Mouse (Mus musculus) forebrain, embryonic 10.5 days (tissue): ENCODE data around the gene Atl1. TPM values are rescaled to one million over a fixed set of nuclear protein-coding genes. Genes with fewer than 3 reads are reported as not detected.

ENCODE experiments used
- DNase-seq: peaks from one replicate; pipeline ENCODE4 v3.0.0-alpha.2; 2017; ENCODE audit warnings: low spot score; ENCODE audit errors: extremely low spot score
- H3K27ac ChIP-seq: fragments of 300-500 bp; sonication (generic); 2 replicates; pipeline ENCODE4 v1.5.1; 2016; ENCODE audit warnings: mild to moderate bottlenecking
- H3K27me3 ChIP-seq: fragments of 300-500 bp; sonication (generic); 2 replicates; pipeline ENCODE4 v1.6.1; 2016; ENCODE audit warnings: mild to moderate bottlenecking; ENCODE audit not compliant: poor library complexity, severe bottlenecking
- H3K36me3 ChIP-seq: fragments of 300-500 bp; sonication (generic); replicated peaks from 2 replicates; pipeline ENCODE4 v1.6.1; 2016; ENCODE audit warnings: mild to moderate bottlenecking, moderate library complexity
- H3K4me1 ChIP-seq: fragments of 300-500 bp; sonication (generic); 2 replicates; pipeline ENCODE4 v1.6.1; 2016
- H3K4me3 ChIP-seq: fragments of 300-500 bp; sonication (generic); 2 replicates; pipeline ENCODE4 v1.5.1; 2016; ENCODE audit warnings: mild to moderate bottlenecking, moderate library complexity
- H3K9me3 ChIP-seq: fragments of 300-500 bp; sonication (generic); 2 replicates; pipeline ENCODE4 v1.6.1; 2016; ENCODE audit warnings: mild to moderate bottlenecking, moderate library complexity
- WGBS: fragments of 180-500 bp; shearing (Covaris S2); methylation state at CpG from one replicate; pipeline ENCODE4 v1.1.7; 2016; 5-methylcytosine and 5-hydroxymethylcytosine counted together
- polyA plus RNA-seq: library from polyadenylated mRNA; unstranded; fragments of >200 nt; fragmentation: Nextera tagmentation; extraction: Ambion mirVana; gene quantifications from 2 replicates; pipeline ENCODE4 v1.2.1, GENCODE M21; 2016

The Atl1 gene
- polyA plus RNA-seq, 1 experiment from 2014 or later = 12.7 TPM

GRCm38 (mm10) chr12:69858847-69859246 is 33.6 kb upstream of the Atl1 start:
- no peaks in the 10 kb centered on the region for H3K4me1 ChIP-seq
- no peak overlapping the region for H3K4me3 ChIP-seq
- H3K27ac ChIP-seq = no peak overlapping the region
- no peaks in the 10 kb centered on the region for H3K9me3 ChIP-seq
- DNase-seq = no peak
- no peaks in the 10 kb centered on the region for H3K27me3 ChIP-seq
- WGBS = 87% methylated on average over 4 of the region's 4 CpGs
- H3K36me3 ChIP-seq = peaks cover 24% of the 10 kb centered on the region

GRCm38 (mm10) chr12:69863505-69863904 is 28.9 kb upstream of the Atl1 start:
- WGBS = 87% methylated on average over 5 of the region's 5 CpGs
- DNase-seq = no peak
- Histone ChIP-seq H3K27ac (no peak overlapping the region), H3K9me3 (no peaks in the 10 kb centered on the region), H3K4me3 (no peak overlapping the region), H3K36me3 (peaks cover 22% of the 10 kb centered on the region), H3K4me1 (no peaks in the 10 kb centered on the region), H3K27me3 (no peaks in the 10 kb centered on the region)

GRCm38 (mm10) chr12:69864164-69864692 is 28.2 kb upstream of the Atl1 start:
- WGBS = 79% methylated on average over 4 of the region's 4 CpGs
- DNase-seq = no peak
- Histone ChIP-seq H3K4me1 (no peaks in the 10 kb centered on the region), H3K36me3 (peaks cover 22% of the 10 kb centered on the region), H3K9me3 (no peaks in the 10 kb centered on the region), H3K27me3 (no peaks in the 10 kb centered on the region), H3K4me3 (no peak overlapping the region), H3K27ac (no peak overlapping the region)

DNA sequence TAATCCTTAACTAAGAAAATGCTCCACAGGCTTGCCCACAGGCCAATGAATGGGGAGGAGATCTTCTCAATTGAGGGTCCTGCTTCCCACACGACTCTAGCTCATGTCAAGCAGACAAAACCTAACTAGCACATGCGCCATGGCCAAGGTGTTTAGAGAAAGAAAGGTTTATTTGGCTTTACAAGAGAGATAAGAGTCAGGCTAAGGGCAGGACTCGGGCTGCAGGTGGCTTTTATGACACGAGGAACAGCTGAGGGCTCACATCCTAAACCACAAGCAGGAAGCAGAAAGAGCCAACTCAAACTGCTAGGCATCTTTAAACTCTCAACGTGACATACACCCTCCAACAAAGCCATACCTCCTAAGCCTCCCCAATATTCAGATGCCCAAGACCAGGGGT is 25.1 kb upstream of the Atl1 start:
- H3K9me3 ChIP-seq = no peaks in the 10 kb centered on the region
- H3K36me3 ChIP-seq = peaks cover 45% of the 10 kb centered on the region
- H3K27ac ChIP-seq = no peak overlapping the region
- no peaks in the 10 kb centered on the region for H3K4me1 ChIP-seq
- DNase-seq = no peak
- H3K4me3 ChIP-seq = no peak overlapping the region
- 89% methylated on average over 5 of the region's 5 CpGs for WGBS
- no peaks in the 10 kb centered on the region for H3K27me3 ChIP-seq

GRCm38 (mm10) chr12:69871632-69872031 is 20.8 kb upstream of the Atl1 start:
- no peak for DNase-seq
- Histone ChIP-seq H3K27me3 (no peaks in the 10 kb centered on the region), H3K4me3 (no peak overlapping the region), H3K9me3 (no peaks in the 10 kb centered on the region), H3K4me1 (no peaks in the 10 kb centered on the region), H3K36me3 (peaks cover 23% of the 10 kb centered on the region), H3K27ac (no peak overlapping the region)
- 94% methylated on average over 5 of the region's 5 CpGs for WGBS

- Histone ChIP-seq H3K36me3 (peaks cover 2% of the 10 kb centered on the region; the same call in 1 of the 2 replicates), H3K27ac (no peak overlapping the region), H3K4me1 (peaks cover 39% of the 10 kb centered on the region), H3K9me3 (no peaks in the 10 kb centered on the region), H3K27me3 (no peaks in the 10 kb centered on the region), H3K4me3 (no peak overlapping the region)
- no peak for DNase-seq
- WGBS = 91% methylated on average over 9 of the region's 9 CpGs
Observed at GRCm38 (mm10) chr12:69877842-69878363, 14.5 kb upstream of the Atl1 start.

- Histone ChIP-seq H3K27me3 (no peaks in the 10 kb centered on the region), H3K27ac (peak overlapping the region; percentile 40), H3K9me3 (no peaks in the 10 kb centered on the region), H3K36me3 (peaks cover 10% of the 10 kb centered on the region), H3K4me1 (peaks cover 39% of the 10 kb centered on the region), H3K4me3 (no peak overlapping the region)
- DNase-seq = no peak
- WGBS = 5% methylated on average over 4 of the region's 4 CpGs
Observed at GRCm38 (mm10) chr12:69879172-69879665, 13.2 kb upstream of the Atl1 start.

GRCm38 (mm10) chr12:69879739-69880138 is 12.7 kb upstream of the Atl1 start:
- H3K27ac ChIP-seq = peak overlapping the region; percentile 40; the same call in 1 of the 2 replicates
- peaks cover 13% of the 10 kb centered on the region for H3K36me3 ChIP-seq
- 23% methylated on average over 6 of the region's 6 CpGs for WGBS
- H3K27me3 ChIP-seq = no peaks in the 10 kb centered on the region
- H3K4me1 ChIP-seq = peaks cover 39% of the 10 kb centered on the region
- H3K9me3 ChIP-seq = no peaks in the 10 kb centered on the region
- H3K4me3 ChIP-seq = no peak overlapping the region
- DNase-seq = no peak

DNA sequence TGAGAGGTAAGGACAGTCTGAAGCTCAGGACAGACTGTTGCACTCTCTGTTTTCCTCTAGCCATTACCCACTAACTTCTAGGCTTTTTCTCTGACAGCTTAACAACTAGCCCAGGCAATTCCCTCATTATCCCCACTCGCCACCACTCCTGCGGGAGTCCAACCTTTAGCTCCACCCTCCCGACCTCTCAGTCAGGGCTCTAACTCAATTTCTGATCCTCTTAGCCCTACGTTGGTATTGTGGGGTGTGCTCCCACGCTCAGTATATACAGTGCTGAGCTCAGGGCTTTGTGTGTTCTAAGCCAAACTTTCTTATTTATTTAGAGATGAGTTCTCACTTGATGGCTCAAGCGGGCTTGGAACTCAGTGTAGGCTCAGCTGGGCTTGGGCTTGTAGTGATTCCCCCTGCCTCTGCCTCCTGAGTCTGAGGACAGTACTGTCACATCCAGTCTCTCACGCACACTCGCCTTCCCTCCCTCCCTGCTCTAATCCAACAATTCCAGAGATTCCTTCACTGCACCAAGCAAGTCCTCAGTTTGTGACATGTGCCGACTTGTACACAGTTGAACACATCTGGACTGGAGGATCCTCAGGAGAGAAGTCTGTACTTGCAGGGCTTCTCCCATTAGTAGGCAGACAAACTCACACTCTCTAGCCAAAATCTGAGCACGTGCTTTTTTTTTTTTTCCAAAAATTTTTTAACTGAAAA is 11.1 kb upstream of the Atl1 start:
- H3K27ac ChIP-seq = peak overlapping the region; percentile 51; the same call in 1 of the 2 replicates
- no peak overlapping the region for H3K4me3 ChIP-seq
- no peaks in the 10 kb centered on the region for H3K9me3 ChIP-seq
- 27% methylated on average over 10 of the region's 10 CpGs for WGBS
- peaks cover 24% of the 10 kb centered on the region for H3K36me3 ChIP-seq
- H3K4me1 ChIP-seq = peaks cover 39% of the 10 kb centered on the region
- no peaks in the 10 kb centered on the region for H3K27me3 ChIP-seq
- no peak for DNase-seq

DNA sequence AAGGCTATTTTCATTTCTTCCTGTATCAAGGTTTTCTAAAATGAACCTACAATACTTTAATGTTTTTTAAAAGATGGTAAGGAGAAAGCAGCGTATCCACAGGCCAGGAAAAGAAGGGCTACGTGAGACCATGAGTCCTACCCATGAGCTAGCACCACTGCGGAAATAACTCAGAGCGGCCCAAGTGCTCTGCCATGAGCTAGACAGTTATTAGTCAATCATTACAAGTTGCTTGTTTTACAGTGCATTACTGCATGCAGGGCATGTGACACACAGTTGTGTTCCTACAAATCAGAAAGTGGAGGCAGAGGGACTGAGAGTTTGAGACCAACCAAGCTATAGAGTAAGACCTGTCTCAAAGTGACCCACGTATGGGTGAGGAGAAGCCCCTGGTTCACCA is 8.4 kb upstream of the Atl1 start:
- 96% methylated on average over 5 of the region's 5 CpGs for WGBS
- peaks cover 38% of the 10 kb centered on the region for H3K36me3 ChIP-seq

GRCm38 (mm10) chr12:69885170-69885923 is 7.1 kb upstream of the Atl1 start:
- Histone ChIP-seq H3K27me3 (no peaks in the 10 kb centered on the region), H3K36me3 (peaks cover 43% of the 10 kb centered on the region), H3K4me3 (no peak overlapping the region), H3K9me3 (no peaks in the 10 kb centered on the region), H3K4me1 (peaks cover 39% of the 10 kb centered on the region), H3K27ac (no peak overlapping the region)
- WGBS = 95% methylated on average over 5 of the region's 5 CpGs
- no peak for DNase-seq

More for the DNA sequence above, 8.4 kb upstream of the Atl1 start:
- Histone ChIP-seq H3K4me1 (peaks cover 42% of the 10 kb centered on the region), H3K4me3 (no peak overlapping the region), H3K9me3 (no peaks in the 10 kb centered on the region), H3K27me3 (no peaks in the 10 kb centered on the region), H3K27ac (no peak overlapping the region)
- no peak for DNase-seq

DNA sequence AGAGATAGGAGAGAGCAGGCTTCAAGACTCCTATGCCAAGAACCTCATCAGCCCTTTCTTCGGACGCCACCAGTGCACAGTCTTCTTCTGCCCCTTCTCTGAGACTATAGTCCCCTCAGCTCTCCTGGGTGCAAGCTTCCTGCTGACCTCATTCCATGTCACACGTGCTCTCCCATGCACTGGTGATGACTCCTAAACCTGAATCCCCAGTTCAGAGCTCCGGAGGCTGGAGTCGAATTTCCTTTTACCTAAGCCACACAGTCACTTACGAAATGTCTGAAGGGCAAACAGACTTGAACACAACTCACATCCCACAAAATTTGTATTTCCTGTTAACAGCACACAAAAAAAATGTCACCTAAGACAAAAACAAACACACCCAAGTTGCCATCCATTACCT is 4.6 kb upstream of the Atl1 start:
- no peaks in the 10 kb centered on the region for H3K27me3 ChIP-seq
- no peaks in the 10 kb centered on the region for H3K9me3 ChIP-seq
- no peak overlapping the region for H3K27ac ChIP-seq
- H3K4me3 ChIP-seq = no peak overlapping the region
- no peak for DNase-seq
- H3K36me3 ChIP-seq = peaks cover 44% of the 10 kb centered on the region
- WGBS = 90% methylated on average over 6 of the region's 6 CpGs
- peaks cover 37% of the 10 kb centered on the region for H3K4me1 ChIP-seq

DNA sequence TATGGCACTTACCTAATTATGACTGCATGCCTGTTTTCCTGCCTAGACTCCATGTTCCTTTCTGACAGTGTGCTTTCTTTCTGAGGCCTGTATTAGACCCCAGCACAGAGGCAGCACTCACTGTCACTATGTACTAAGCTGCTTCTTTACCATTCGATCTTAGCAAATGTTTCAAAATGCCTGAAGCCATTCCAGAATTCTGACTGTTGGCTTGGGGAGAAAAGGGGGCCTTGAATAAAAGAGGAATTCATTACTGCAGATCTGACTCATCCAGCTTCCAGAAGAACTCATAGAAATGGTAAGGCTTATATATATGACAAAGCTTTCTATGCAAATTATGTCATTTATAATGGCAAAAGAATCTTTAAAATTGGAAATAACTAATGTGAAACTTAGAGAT is 4.1 kb upstream of the Atl1 start:
- Histone ChIP-seq H3K36me3 (peaks cover 42% of the 10 kb centered on the region), H3K27me3 (no peaks in the 10 kb centered on the region), H3K4me1 (peaks cover 41% of the 10 kb centered on the region), H3K9me3 (no peaks in the 10 kb centered on the region), H3K4me3 (no peak overlapping the region), H3K27ac (no peak overlapping the region)
- no peak for DNase-seq
- WGBS = 84% methylated on average over 1 of the region's 1 CpGs
